Mouse (Mus musculus): ENCODE results near the gene Lyrm7. TPM values are rescaled to one million over a fixed set of nuclear protein-coding genes. Genes with fewer than 3 reads are reported as not detected.

The Lyrm7 gene
- polyA plus RNA-seq, 1 experiment: 7.6 TPM

- no peak for TF ChIP-seq CTCF (IDR thresholded peaks at IDR 0.05; ENCODE audit: borderline replicate concordance, extremely low read depth, insufficient read depth, insufficient read length)
- TF ChIP-seq POLR2A (IDR thresholded peaks at IDR 0.05; ENCODE audit: borderline replicate concordance, extremely low read depth, insufficient read depth, insufficient read length, poor library complexity, severe bottlenecking): no peak
- DNase-seq (ENCODE audit: low read depth): no peak
Observed at GRCm38 (mm10) chr11:54840891-54841290, 19.8 kb downstream of the Lyrm7 start.

GRCm38 (mm10) chr11:54839696-54840095 is 21.0 kb downstream of the Lyrm7 start:
- TF ChIP-seq CTCF (IDR thresholded peaks at IDR 0.05; ENCODE audit: borderline replicate concordance, extremely low read depth, insufficient read depth, insufficient read length) (no peak), POLR2A (IDR thresholded peaks at IDR 0.05; ENCODE audit: borderline replicate concordance, extremely low read depth, insufficient read depth, insufficient read length, poor library complexity, severe bottlenecking) (no peak)
- no peak for DNase-seq (ENCODE audit: low read depth)

GRCm38 (mm10) chr11:54836106-54836505 is 24.6 kb downstream of the Lyrm7 start:
- TF ChIP-seq POLR2A (IDR thresholded peaks at IDR 0.05; ENCODE audit: borderline replicate concordance, extremely low read depth, insufficient read depth, insufficient read length, poor library complexity, severe bottlenecking) (no peak), CTCF (IDR thresholded peaks at IDR 0.05; ENCODE audit: borderline replicate concordance, extremely low read depth, insufficient read depth, insufficient read length) (no peak)
- DNase-seq (ENCODE audit: low read depth): no peak

GRCm38 (mm10) chr11:54834596-54834995 is 26.1 kb downstream of the Lyrm7 start:
- TF ChIP-seq POLR2A (IDR thresholded peaks at IDR 0.05; ENCODE audit: borderline replicate concordance, extremely low read depth, insufficient read depth, insufficient read length, poor library complexity, severe bottlenecking) (no peak), CTCF (IDR thresholded peaks at IDR 0.05; ENCODE audit: borderline replicate concordance, extremely low read depth, insufficient read depth, insufficient read length) (peak; percentile 21; the same call in 1 of the 2 replicates)
- DNase-seq (ENCODE audit: low read depth): no peak

- no peak for DNase-seq (ENCODE audit: low read depth)
- TF ChIP-seq CTCF (IDR thresholded peaks at IDR 0.05; ENCODE audit: borderline replicate concordance, extremely low read depth, insufficient read depth, insufficient read length): no peak
- no peak for TF ChIP-seq POLR2A (IDR thresholded peaks at IDR 0.05; ENCODE audit: borderline replicate concordance, extremely low read depth, insufficient read depth, insufficient read length, poor library complexity, severe bottlenecking)
Observed at GRCm38 (mm10) chr11:54833833-54834232, 26.9 kb downstream of the Lyrm7 start.

- DNase-seq (ENCODE audit: low read depth): no peak
- no peak for TF ChIP-seq CTCF (IDR thresholded peaks at IDR 0.05; ENCODE audit: borderline replicate concordance, extremely low read depth, insufficient read depth, insufficient read length)
Observed at GRCm38 (mm10) chr11:54826819-54827218, 33.9 kb downstream of the Lyrm7 start.

GRCm38 (mm10) chr11:54825774-54826173 is 34.9 kb downstream of the Lyrm7 start:
- TF ChIP-seq POLR2A (IDR thresholded peaks at IDR 0.05; ENCODE audit: borderline replicate concordance, extremely low read depth, insufficient read depth, insufficient read length, poor library complexity, severe bottlenecking) (no peak), CTCF (IDR thresholded peaks at IDR 0.05; ENCODE audit: borderline replicate concordance, extremely low read depth, insufficient read depth, insufficient read length) (peak; percentile 18; the same call in 1 of the 2 replicates)
- no peak for DNase-seq (ENCODE audit: low read depth)

GRCm38 (mm10) chr11:54823467-54823866 is 37.2 kb downstream of the Lyrm7 start:
- TF ChIP-seq CTCF (IDR thresholded peaks at IDR 0.05; ENCODE audit: borderline replicate concordance, extremely low read depth, insufficient read depth, insufficient read length): no peak
- no peak for TF ChIP-seq POLR2A (IDR thresholded peaks at IDR 0.05; ENCODE audit: borderline replicate concordance, extremely low read depth, insufficient read depth, insufficient read length, poor library complexity, severe bottlenecking)
- DNase-seq (ENCODE audit: low read depth): no peak

GRCm38 (mm10) chr11:54819489-54819888 is 41.2 kb downstream of the Lyrm7 start:
- no peak for DNase-seq (ENCODE audit: low read depth)
- TF ChIP-seq POLR2A (IDR thresholded peaks at IDR 0.05; ENCODE audit: borderline replicate concordance, extremely low read depth, insufficient read depth, insufficient read length, poor library complexity, severe bottlenecking): no peak
- no peak for TF ChIP-seq CTCF (IDR thresholded peaks at IDR 0.05; ENCODE audit: borderline replicate concordance, extremely low read depth, insufficient read depth, insufficient read length)

- TF ChIP-seq POLR2A (IDR thresholded peaks at IDR 0.05; ENCODE audit: borderline replicate concordance, extremely low read depth, insufficient read depth, insufficient read length, poor library complexity, severe bottlenecking) (no peak), CTCF (IDR thresholded peaks at IDR 0.05; ENCODE audit: borderline replicate concordance, extremely low read depth, insufficient read depth, insufficient read length) (no peak)
- peak; percentile 61 for DNase-seq (ENCODE audit: low read depth)
Observed at GRCm38 (mm10) chr11:54817449-54817848, 43.3 kb downstream of the Lyrm7 start.

GRCm38 (mm10) chr11:54815659-54816058 is 45.1 kb downstream of the Lyrm7 start:
- no peak for DNase-seq (ENCODE audit: low read depth)
- TF ChIP-seq POLR2A (IDR thresholded peaks at IDR 0.05; ENCODE audit: borderline replicate concordance, extremely low read depth, insufficient read depth, insufficient read length, poor library complexity, severe bottlenecking) (no peak), CTCF (IDR thresholded peaks at IDR 0.05; ENCODE audit: borderline replicate concordance, extremely low read depth, insufficient read depth, insufficient read length) (no peak)

- no peak for TF ChIP-seq CTCF (IDR thresholded peaks at IDR 0.05; ENCODE audit: borderline replicate concordance, extremely low read depth, insufficient read depth, insufficient read length)
- TF ChIP-seq POLR2A (IDR thresholded peaks at IDR 0.05; ENCODE audit: borderline replicate concordance, extremely low read depth, insufficient read depth, insufficient read length, poor library complexity, severe bottlenecking): no peak
- DNase-seq (ENCODE audit: low read depth): peak; percentile 89
Observed at GRCm38 (mm10) chr11:54812812-54813516, 47.8 kb downstream of the Lyrm7 start.

All from brain, embryonic 14.5 days (tissue).